Mouse (Mus musculus) ES-Bruce4 (cell line): Measurements from ENCODE around the gene Flvcr1. TPM values are rescaled to one million over a fixed set of nuclear protein-coding genes. Genes with fewer than 3 reads are reported as not detected.

Experiments used
- H3K27ac ChIP-seq: 2 replicates; pipeline ENCODE4 v1.5.1; 2012; ENCODE audit warnings: low read length, inconsistent platforms; ENCODE audit not compliant: insufficient read depth
- H3K27me3 ChIP-seq: 2 replicates; pipeline ENCODE4 v1.6.1; 2012; ENCODE audit warnings: mild to moderate bottlenecking, low read length, inconsistent platforms; ENCODE audit not compliant: control insufficient read depth, poor library complexity, insufficient read depth, severe bottlenecking
- H3K36me3 ChIP-seq: 2 replicates; pipeline ENCODE4 v1.6.1; 2012; ENCODE audit warnings: inconsistent platforms, mild to moderate bottlenecking, low read length, moderate library complexity; ENCODE audit not compliant: control insufficient read depth, poor library complexity, insufficient read depth, severe bottlenecking
- H3K4me1 ChIP-seq: one replicate; pipeline ENCODE4 v1.8.1; 2011; ENCODE audit warnings: low read length; ENCODE audit not compliant: control insufficient read depth, insufficient read depth
- H3K4me3 ChIP-seq: 2 replicates; pipeline ENCODE4 v1.5.1; 2011; ENCODE audit warnings: low read depth, mild to moderate bottlenecking, low read length
- H3K9ac ChIP-seq: 2 replicates; pipeline ENCODE4 v1.6.1; 2012; ENCODE audit warnings: low read depth, mild to moderate bottlenecking, inconsistent platforms; ENCODE audit not compliant: poor library complexity, severe bottlenecking
- H3K9me3 ChIP-seq: replicated peaks from 2 replicates; pipeline ENCODE4 v1.6.1; 2012; ENCODE audit warnings: mild to moderate bottlenecking, low read length, inconsistent platforms; ENCODE audit not compliant: control insufficient read depth, poor library complexity, insufficient read depth, severe bottlenecking
- CTCF ChIP-seq: IDR thresholded peaks from one replicate; pipeline ENCODE4 v1.8.1; 2011; ENCODE audit warnings: low read depth, low read length
- EP300 ChIP-seq: IDR thresholded peaks from 2 replicates; pipeline ENCODE4 v1.6.1; 2011; ENCODE audit warnings: low read depth, low read length; ENCODE audit not compliant: insufficient read depth
- POLR2A ChIP-seq: IDR thresholded peaks from one replicate; pipeline ENCODE4 v1.8.1; 2011; ENCODE audit warnings: low read length; ENCODE audit not compliant: insufficient read depth
- polyA plus RNA-seq: library from polyadenylated mRNA; stranded (reverse); fragments of >200 nt; gene quantifications from 2 replicates; pipeline ENCODE4 v1.2.4, GENCODE M21; 2011; ENCODE audit warnings: low read depth; ENCODE audit not compliant: missing spikeins, insufficient read depth, insufficient read length

Flvcr1 gene
- polyA plus RNA-seq, 1 experiment = 10.0 TPM

DNA sequence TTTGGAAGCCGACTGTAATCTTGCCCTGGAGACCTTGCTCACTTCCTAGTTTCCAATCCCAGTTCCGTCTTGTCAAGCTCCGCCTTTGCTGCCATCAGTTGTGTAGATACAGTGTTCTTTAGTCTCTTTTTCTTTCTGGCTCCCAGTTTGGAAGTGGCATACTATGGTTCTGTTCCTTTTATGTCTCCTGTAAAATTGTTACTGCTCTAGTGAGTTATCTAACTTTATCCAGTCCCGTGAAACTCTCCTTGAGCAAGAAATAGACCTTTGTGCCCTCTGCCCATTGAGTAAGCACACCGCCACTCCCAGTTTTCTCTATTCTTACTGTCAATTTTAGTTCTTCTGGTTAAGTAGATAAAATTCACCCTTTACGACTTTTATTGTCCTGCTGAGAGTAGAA, 45.7 kb upstream of the Flvcr1 start:
- no peak overlapping the region for H3K4me3 ChIP-seq
- H3K36me3 ChIP-seq = peaks cover 64% of the 10 kb centered on the region
- no peak overlapping the region for H3K27ac ChIP-seq
- H3K9me3 ChIP-seq = no peaks in the 10 kb centered on the region
- H3K9ac ChIP-seq = no peak overlapping the region
- H3K4me1 ChIP-seq = peaks cover 2% of the 10 kb centered on the region
- no peak for TF ChIP-seq POLR2A
- no peak for TF ChIP-seq CTCF
- TF ChIP-seq EP300 = no peak
- H3K27me3 ChIP-seq = no peaks in the 10 kb centered on the region

DNA sequence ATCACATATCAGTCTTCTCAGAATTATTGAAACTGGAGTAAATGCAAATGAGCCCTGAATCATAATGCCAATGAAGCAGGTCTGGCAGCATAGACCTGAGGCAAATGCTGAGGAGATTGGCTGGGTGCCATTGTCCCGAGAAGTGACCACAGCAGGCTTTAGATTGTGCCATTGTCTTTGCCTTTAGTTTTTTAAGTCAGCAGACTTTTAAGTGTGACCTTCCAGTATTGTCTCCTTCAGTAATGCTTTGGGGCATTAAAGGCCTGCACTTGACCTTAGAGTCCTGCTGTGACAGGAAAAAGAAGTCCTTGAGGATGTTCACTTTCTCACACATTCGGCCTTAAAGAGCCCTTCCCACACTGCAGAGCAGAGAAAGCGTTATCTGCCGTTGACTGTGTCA, 44.3 kb upstream of the Flvcr1 start:
- H3K9me3 ChIP-seq = no peaks in the 10 kb centered on the region
- no peak overlapping the region for H3K9ac ChIP-seq
- TF ChIP-seq POLR2A (no peak), EP300 (no peak), CTCF (no peak)
- no peak overlapping the region for H3K27ac ChIP-seq
- H3K27me3 ChIP-seq = no peaks in the 10 kb centered on the region
- peaks cover 2% of the 10 kb centered on the region for H3K4me1 ChIP-seq
- peaks cover 63% of the 10 kb centered on the region for H3K36me3 ChIP-seq
- no peak overlapping the region for H3K4me3 ChIP-seq

DNA sequence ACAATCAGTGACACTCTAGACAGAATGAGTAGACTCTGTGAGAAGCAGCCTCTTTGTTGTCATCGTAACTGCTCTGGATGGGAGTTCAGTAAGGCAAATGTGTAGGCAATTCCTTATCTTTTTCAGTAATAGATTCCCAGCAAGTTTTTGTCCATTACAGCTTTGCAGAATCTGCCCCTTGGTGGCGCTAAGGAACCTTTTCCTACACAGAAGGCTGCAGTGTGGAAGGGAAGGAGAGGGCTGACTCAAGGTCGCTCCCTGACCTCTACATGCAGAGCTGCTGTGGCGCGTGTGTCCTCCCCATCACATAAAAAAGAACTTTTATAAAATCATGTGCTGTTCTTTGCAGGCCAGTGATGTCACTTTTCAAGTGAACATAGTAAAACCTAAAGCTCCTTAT, 42.4 kb upstream of the Flvcr1 start:
- peaks cover 50% of the 10 kb centered on the region for H3K36me3 ChIP-seq
- H3K9ac ChIP-seq = no peak overlapping the region
- no peaks in the 10 kb centered on the region for H3K27me3 ChIP-seq
- no peaks in the 10 kb centered on the region for H3K9me3 ChIP-seq
- H3K4me3 ChIP-seq = no peak overlapping the region
- H3K27ac ChIP-seq = no peak overlapping the region
- H3K4me1 ChIP-seq = peaks cover 2% of the 10 kb centered on the region
- TF ChIP-seq POLR2A = no peak
- TF ChIP-seq CTCF = peak; percentile 32
- TF ChIP-seq EP300 = no peak

DNA sequence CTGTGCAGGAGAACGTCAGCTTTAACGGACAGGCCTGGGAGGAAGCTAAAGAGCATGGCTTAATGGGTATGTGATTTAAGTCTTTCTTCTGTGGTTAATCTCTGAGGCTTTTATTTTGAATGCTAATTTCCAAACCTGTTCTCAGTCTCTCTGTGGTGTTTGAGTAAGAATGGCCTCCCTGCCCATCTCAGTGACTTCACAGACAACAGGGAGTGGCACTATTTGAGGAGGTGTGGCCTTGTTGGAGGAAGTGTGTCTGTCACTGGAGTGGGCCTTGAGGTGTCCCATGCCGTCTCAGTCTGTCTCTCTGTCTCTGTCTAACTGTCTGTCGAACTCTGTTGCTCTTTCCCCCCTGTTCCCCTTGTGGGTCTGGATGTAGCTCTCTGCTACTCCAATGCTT, 39.2 kb upstream of the Flvcr1 start:
- Histone ChIP-seq H3K36me3 (peaks cover 22% of the 10 kb centered on the region), H3K4me3 (no peak overlapping the region), H3K27me3 (no peaks in the 10 kb centered on the region), H3K4me1 (peaks cover 2% of the 10 kb centered on the region), H3K27ac (no peak overlapping the region), H3K9ac (no peak overlapping the region), H3K9me3 (no peaks in the 10 kb centered on the region)
- TF ChIP-seq CTCF (no peak), POLR2A (no peak), EP300 (no peak)

DNA sequence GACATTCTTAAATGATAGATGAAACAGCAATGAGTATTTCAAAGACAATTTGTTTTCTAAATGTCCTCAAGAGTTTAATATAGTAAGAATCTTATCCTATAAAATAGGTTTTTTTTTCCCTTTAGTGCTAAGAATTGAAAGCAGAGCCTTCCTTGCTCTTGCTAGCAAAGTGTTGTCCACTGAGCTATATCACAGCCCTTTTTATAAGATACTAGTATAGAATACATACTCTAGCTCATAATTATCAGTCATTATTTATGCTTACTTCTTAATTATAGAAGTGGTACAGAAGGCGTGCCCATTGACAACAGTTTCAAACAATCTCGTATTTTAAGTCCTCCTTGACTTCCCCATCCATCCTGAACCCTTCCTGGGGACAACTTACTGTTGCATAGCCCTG, 38.6 kb upstream of the Flvcr1 start:
- Histone ChIP-seq H3K4me3 (no peak overlapping the region), H3K9me3 (no peaks in the 10 kb centered on the region)
- TF ChIP-seq EP300 (no peak), CTCF (no peak), POLR2A (no peak)

DNA sequence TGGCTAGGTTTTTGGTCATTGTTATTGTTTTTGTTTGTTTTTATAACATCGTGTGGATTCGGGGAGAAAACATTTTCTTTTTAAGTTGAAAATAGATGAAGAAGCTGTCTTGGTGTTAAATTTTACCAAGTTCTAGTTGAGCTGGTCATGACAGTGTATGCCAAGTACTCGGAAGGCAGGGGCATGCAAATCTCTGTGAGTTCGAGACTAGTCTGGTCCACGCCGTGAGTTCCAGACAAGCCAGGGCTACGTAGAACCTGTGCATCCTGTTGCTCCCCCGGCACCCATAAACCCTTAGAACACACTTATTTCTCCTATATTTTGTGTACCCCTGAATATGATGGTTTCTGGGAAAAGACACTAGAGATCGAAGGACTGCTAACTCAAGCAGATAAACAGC, 37.7 kb upstream of the Flvcr1 start:
- TF ChIP-seq CTCF (no peak), POLR2A (no peak), EP300 (no peak)
- no peak overlapping the region for H3K27ac ChIP-seq
- peak overlapping the region; percentile 84 for H3K4me3 ChIP-seq
- H3K36me3 ChIP-seq = peaks cover 8% of the 10 kb centered on the region
- H3K9ac ChIP-seq = peak overlapping the region; percentile 90
- H3K4me1 ChIP-seq = no peaks in the 10 kb centered on the region
- no peaks in the 10 kb centered on the region for H3K9me3 ChIP-seq
- no peaks in the 10 kb centered on the region for H3K27me3 ChIP-seq

More for the DNA sequence above, 38.6 kb upstream of the Flvcr1 start:
- peaks cover 2% of the 10 kb centered on the region for H3K4me1 ChIP-seq
- peaks cover 16% of the 10 kb centered on the region for H3K36me3 ChIP-seq
- no peak overlapping the region for H3K27ac ChIP-seq
- no peaks in the 10 kb centered on the region for H3K27me3 ChIP-seq
- no peak overlapping the region for H3K9ac ChIP-seq
